Mouse (Mus musculus) retina, embryonic 14.5 days (tissue): ENCODE measurements around the gene Arpc1b.
A peak's percentile ranks its signal among the peaks of the same experiment; 100 is the strongest.

ENCODE experiments used
- DNase-seq: peaks from one replicate; pipeline ENCODE4 v3.0.0-alpha.2; 2015; ENCODE audit warnings: low spot score

Arpc1b gene

GRCm38 (mm10) chr5:145165184-145165583 lies 51.2 kb downstream of the Arpc1b start:
- no peak for DNase-seq

GRCm38 (mm10) chr5:145166536-145167305 lies 52.7 kb downstream of the Arpc1b start, which contains the start of the genes Ptcd1 and Cpsf4:
TSS of gene Ptcd1 (minus strand) at chr5:145167108.
TSS of gene Cpsf4 (plus strand) at chr5:145167213.
- peak; percentile 100 for DNase-seq

GRCm38 (mm10) chr5:145167306-145167661 lies 53.3 kb downstream of the Arpc1b start:
- DNase-seq: no peak

- DNase-seq: no peak
Observed at GRCm38 (mm10) chr5:145178461-145178980, 64.5 kb downstream of the Arpc1b start.
